Comparison of ENCODE assay signal across 10 mouse cellular contexts in the genomic region with DNA sequence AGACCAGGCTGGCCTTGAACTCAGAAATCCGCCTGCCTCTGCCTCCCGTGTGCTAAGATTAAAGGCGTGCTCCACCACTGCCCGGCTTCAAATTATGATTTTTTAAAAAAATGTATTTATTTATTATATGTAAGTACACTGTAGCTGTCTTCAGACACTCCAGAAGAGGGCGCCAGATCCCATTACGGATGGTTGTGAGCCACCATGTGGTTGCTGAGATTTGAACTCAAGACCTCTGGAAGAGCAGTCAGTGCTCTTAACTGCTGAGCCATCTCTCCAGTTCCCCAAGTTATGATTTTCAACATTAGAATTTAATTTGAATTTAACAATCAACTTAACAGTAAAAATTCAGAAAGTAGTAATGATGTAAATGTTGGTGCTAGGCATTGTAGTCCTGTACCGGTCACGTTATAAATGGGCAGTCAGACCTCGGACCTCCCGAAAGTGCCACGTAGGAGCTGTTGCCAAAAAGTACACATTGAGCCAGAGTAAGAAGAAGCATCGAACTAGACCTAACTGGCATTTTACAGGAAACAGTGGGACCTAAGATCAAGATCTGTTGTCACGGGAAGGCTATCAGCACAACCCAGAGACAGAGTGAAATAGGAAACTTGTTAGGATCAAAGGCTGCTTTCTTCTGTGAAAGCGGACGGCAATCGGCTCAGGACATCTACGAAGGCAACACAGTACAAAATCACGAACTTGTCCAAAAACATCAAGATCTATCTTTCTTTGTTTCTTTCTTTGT. TPM values are rescaled to one million over a fixed set of nuclear protein-coding genes. Genes with fewer than 3 reads are reported as not detected.
DNase-seq lines count a peak whose midpoint lies in the region; ATAC-seq and TF ChIP-seq lines count a peak whose summit lies in the region.
"Had no signal": no experiment of that assay in that cellular context is flagged by ENCODE, and none has a peak within 500 bp of the region (broad histone marks: within the 10 kb centered on the region; RNA-seq: fewer than 3 reads in every experiment).

No protein-coding gene starts in this region.

- peak; percentile 56 for TF ChIP-seq CTCF in kidney, postnatal 0 days (IDR thresholded peaks at IDR 0.05; ENCODE audit: low read depth)
- peak in 1 of 2 experiments; percentile 44; a peak in 2 of 4 replicates for TF ChIP-seq CTCF in CH12.LX (conservative IDR thresholded peaks at IDR 0.05 in 1 of 2, IDR thresholded peaks at IDR 0.05 in 1 of 2; ENCODE audit: low read depth in 2 of 2, low read length in 2 of 2)
- TF ChIP-seq CTCF in bone marrow, adult 2 months (IDR thresholded peaks at IDR 0.05; ENCODE audit: control insufficient read depth, insufficient read depth, low read length), result no peak
- TF ChIP-seq CTCF in liver, postnatal 0 days (IDR thresholded peaks at IDR 0.05; ENCODE audit: low read depth), result peak; percentile 50

- H3K79me2 ChIP-seq in CH12.LX (replicated peaks; ENCODE audit: control insufficient read depth, extremely low read depth, insufficient read depth, poor library complexity, severe bottlenecking), result no peaks in the 10 kb centered on the region

- no peaks in the 10 kb centered on the region for H3K27me3 ChIP-seq in kidney, postnatal 0 days (ENCODE audit: insufficient read depth, low read length)
- no peaks in the 10 kb centered on the region for H3K27me3 ChIP-seq in CH12.LX (replicated peaks)
- H3K27me3 ChIP-seq in liver, postnatal 0 days (ENCODE audit: insufficient read depth, low read length), result no peaks in the 10 kb centered on the region
- H3K27me3 ChIP-seq: limb, embryonic 15.5 days had no signal

- WGBS in kidney, postnatal 0 days, result 58% methylated on average over 18 of the region's 18 CpGs
- WGBS in bone marrow, adult 2 months, result 21% methylated on average over 18 of the region's 18 CpGs
- 39% methylated on average over 18 of the region's 18 CpGs for WGBS in liver, postnatal 0 days (ENCODE audit: insufficient replicate concordance)

- no peak overlapping the region for H3K4me3 ChIP-seq in kidney, postnatal 0 days (replicated peaks; ENCODE audit: low read depth, low read length)
- no peak overlapping the region for H3K4me3 ChIP-seq in CH12.LX (replicated peaks in 1 of 3; ENCODE audit: low read depth in 2 of 3, low read length in 2 of 3, poor library complexity in 1 of 3)
- peak overlapping the region; percentile 17 for H3K4me3 ChIP-seq in bone marrow, adult 2 months (replicated peaks; ENCODE audit: control insufficient read depth, low read depth, low read length)
- H3K4me3 ChIP-seq in liver, postnatal 0 days (ENCODE audit: low read depth, low read length), result peak overlapping the region; percentile 32
- H3K4me3 ChIP-seq: limb, embryonic 15.5 days; myocyte had no signal

- TF ChIP-seq POLR2A in CH12.LX (IDR thresholded peaks at IDR 0.05; ENCODE audit: low read depth, low read length), result no peak
- no peak for TF ChIP-seq POLR2A in bone marrow, adult 2 months (IDR thresholded peaks at IDR 0.05; ENCODE audit: borderline replicate concordance, control insufficient read depth, low read depth, low read length)

- TF ChIP-seq RAD21 in CH12.LX (IDR thresholded peaks at IDR 0.05; ENCODE audit: low read depth, low read length), result no peak; the same call in 1 of the 2 replicates

- ATAC-seq in kidney, postnatal 0 days (replicated peaks; ENCODE audit: low FRiP score, low read depth), result no peak
- peak; percentile 26 for ATAC-seq in liver, postnatal 0 days

- no peak overlapping the region for H3K9ac ChIP-seq in kidney, postnatal 0 days (ENCODE audit: low read depth, low read length)
- H3K9ac ChIP-seq in CH12.LX (ENCODE audit: insufficient read depth, low read depth), result peak overlapping the region; percentile 10; the same call in 1 of the 2 replicates
- H3K9ac ChIP-seq in liver, postnatal 0 days (replicated peaks), result 0 out of 2 replicates have a peak overlapping the region, but pooled peaks have one; percentile 34
- H3K9ac ChIP-seq: limb, embryonic 15.5 days had no signal

- H3K4me2 ChIP-seq in kidney, postnatal 0 days (ENCODE audit: low read length), result no peak overlapping the region
- H3K4me2 ChIP-seq in CH12.LX (ENCODE audit: insufficient read depth, low read depth, poor library complexity, severe bottlenecking), result peak overlapping the region; percentile 1; the same call in 1 of the 2 replicates
- H3K4me2 ChIP-seq in liver, postnatal 0 days (ENCODE audit: low read depth, low read length), result peak overlapping the region; percentile 68
- H3K4me2 ChIP-seq: limb, embryonic 15.5 days had no signal

- no peak for DNase-seq in kidney, postnatal 0 days (ENCODE audit: low spot score)
- no peak for DNase-seq in kidney, postnatal 25 days
- no peak for DNase-seq in CH12.LX (ENCODE audit: extremely low read depth)
- DNase-seq in liver, postnatal 0 days, result no peak
- DNase-seq in cerebellum, postnatal 25 days, result no peak
- no peak for DNase-seq in urinary bladder, postnatal 14 days (ENCODE audit: low spot score)
- DNase-seq: cerebellum, adult 18-20 months had no signal

- no peaks in the 10 kb centered on the region; the same call in 1 of the 2 replicates for H3K4me1 ChIP-seq in kidney, postnatal 0 days (replicated peaks; ENCODE audit: insufficient read depth, low read length)
- peaks cover 16 to 40% of the 10 kb centered on the region in 2 experiments for H3K4me1 ChIP-seq in CH12.LX (ENCODE audit: control insufficient read depth in 1 of 2, insufficient read depth in 2 of 2)
- no peaks in the 10 kb centered on the region; the same call in 1 of the 2 replicates for H3K4me1 ChIP-seq in bone marrow, adult 2 months (ENCODE audit: control insufficient read depth, insufficient read depth, low read length)
- H3K4me1 ChIP-seq in liver, postnatal 0 days (ENCODE audit: insufficient read depth), result 0 out of 2 replicates have a peak, but pooled peaks cover 3% of the 10 kb centered on the region
- H3K4me1 ChIP-seq: limb, embryonic 15.5 days had no signal

- no peaks in the 10 kb centered on the region for H3K9me3 ChIP-seq in kidney, postnatal 0 days (replicated peaks; ENCODE audit: low read length)
- no peaks in the 10 kb centered on the region for H3K9me3 ChIP-seq in CH12.LX (replicated peaks; ENCODE audit: low read length)
- H3K9me3 ChIP-seq in liver, postnatal 0 days (ENCODE audit: low read length), result no peaks in the 10 kb centered on the region
- H3K9me3 ChIP-seq: limb, embryonic 15.5 days had no signal

- H3K27ac ChIP-seq in kidney, postnatal 0 days, result no peak overlapping the region
- no peak overlapping the region for H3K27ac ChIP-seq in CH12.LX (ENCODE audit: insufficient read depth, low read depth)
- H3K27ac ChIP-seq in bone marrow, adult 2 months (ENCODE audit: control insufficient read depth, insufficient read depth, low read depth, low read length, poor library complexity), result no peak overlapping the region; the same call in 1 of the 2 replicates
- peak overlapping the region; percentile 44; the same call in 1 of the 2 replicates for H3K27ac ChIP-seq in liver, postnatal 0 days (ENCODE audit: low read depth)
- H3K27ac ChIP-seq: limb, embryonic 15.5 days had no signal

- in situ Hi-C loops in CH12.LX (cut with MboI; ENCODE audit: low pct_ligation_motif_present, low pct_unique_long_range_greater_than_20kb, low sequenced_read_pairs), result loop anchor here (5.0 kb wide), 1 partner anchor 56 kb away; no protein-coding TSS in a partner anchor

- no peak for TF ChIP-seq EP300 in CH12.LX (IDR thresholded peaks at IDR 0.05; ENCODE audit: low read length)
- no peak for TF ChIP-seq EP300 in liver, postnatal 0 days (IDR thresholded peaks at IDR 0.05; ENCODE audit: low read depth)

- H3K36me3 ChIP-seq in kidney, postnatal 0 days (ENCODE audit: insufficient read depth, low read length), result no peaks in the 10 kb centered on the region
- no peaks in the 10 kb centered on the region for H3K36me3 ChIP-seq in CH12.LX (replicated peaks in 1 of 2; ENCODE audit: control insufficient read depth in 1 of 2, insufficient read depth in 1 of 2, low read length in 1 of 2)
- H3K36me3 ChIP-seq in liver, postnatal 0 days (replicated peaks; ENCODE audit: insufficient read depth, low read length), result no peaks in the 10 kb centered on the region
- H3K36me3 ChIP-seq: limb, embryonic 15.5 days had no signal

- dilution Hi-C loops in CH12.LX (cut with MboI; ENCODE audit: extremely low pct_ligation_motif_present, extremely low pct_unique_long_range_greater_than_20kb, low sequenced_read_pairs), result no loop called here

TF ChIP-seq in CH12.LX, 34 proteins besides CTCF, POLR2A, EP300 and RAD21:
- no peak for TF ChIP-seq MEF2A (IDR thresholded peaks at IDR 0.05; ENCODE audit: borderline replicate concordance, low read depth, low read length)
- no peak for TF ChIP-seq PAX5 (IDR thresholded peaks at IDR 0.05; ENCODE audit: low read length)
- TF ChIP-seq MYC (IDR thresholded peaks at IDR 0.05; ENCODE audit: low read depth, low read length), result peak; percentile 63; the same call in 1 of the 2 replicates
- TF ChIP-seq MAFK (IDR thresholded peaks at IDR 0.05; ENCODE audit: insufficient replicate concordance, low read length), result no peak
- TF ChIP-seq USF2 (conservative IDR thresholded peaks at IDR 0.05; ENCODE audit: low read depth, low read length), result no peak
- no peak for TF ChIP-seq SIN3A (IDR thresholded peaks at IDR 0.05; ENCODE audit: low read length)
- no peak for TF ChIP-seq GABPA (IDR thresholded peaks at IDR 0.05; ENCODE audit: insufficient replicate concordance, low read depth, low read length)
- TF ChIP-seq ZKSCAN1 (IDR thresholded peaks at IDR 0.05; ENCODE audit: borderline replicate concordance, low read depth, low read length), result no peak

RNA-seq across cellular contexts. Expression of a gene that starts 40.2 kb away (rescaled TPM):
- polyA plus RNA-seq in kidney, postnatal 0 days (2015; fragmentation: Nextera tagmentation; extraction: Ambion mirVana), result 22.7 and 25.6 TPM in 2 replicates
- 38.6 and 51.8 TPM in 2 replicates for total RNA-seq in CH12.LX (2012; rRNA removed)
- total RNA-seq in CH12.LX (2014; rRNA removed), result 49.3 and 60.8 TPM in 2 replicates
- polyA plus RNA-seq in CH12.LX (2012; ENCODE audit: insufficient read length, low read depth), result 66.9 and 67.7 TPM in 2 replicates
- polyA plus RNA-seq in bone marrow, adult 2 months (2011; ENCODE audit: insufficient read depth, insufficient read length, low replicate concordance, missing spikeins), result 12.9 and 14.3 TPM in 2 replicates
- polyA plus RNA-seq in liver, postnatal 0 days (2015; fragmentation: Nextera tagmentation; extraction: Ambion mirVana), result 5.1 and 5.7 TPM in 2 replicates

Comparison
In these comparisons a context has a peak if more than half of its experiments do, and no peak if none do; other contexts are left out.
1. H3K4me3 ChIP-seq: peak in bone marrow, adult 2 months (single experiment) and liver, postnatal 0 days (single experiment); none in kidney, postnatal 0 days (single experiment) and CH12.LX (0 of 3).